Mouse (Mus musculus) neural tube, embryonic 12.5 days (tissue): ENCODE results near the gene Tubgcp5. TPM values are rescaled to one million over a fixed set of nuclear protein-coding genes. Genes with fewer than 3 reads are reported as not detected.
"Not testable (repeated sequence)": the region's sequence is repeated elsewhere in the genome, so short reads cannot be mapped to it uniquely, and the experiment has no call there.

Experiments used
- ATAC-seq: fragments of 200-750 bp; cut with Nextera tagmentation; 2 replicates; pipeline ENCODE4 v1.8.0; 2017; ENCODE audit warnings: low read depth, mild to moderate bottlenecking, moderate TSS enrichment, moderate library complexity; ENCODE audit not compliant: low FRiP score
- H3K27ac ChIP-seq: fragments of 300-500 bp; sonication (generic); 2 replicates; pipeline ENCODE4 v1.5.1; 2016
- H3K27me3 ChIP-seq: fragments of 300-500 bp; sonication (generic); replicated peaks from 2 replicates; pipeline ENCODE4 v1.6.1; 2016; ENCODE audit warnings: mild to moderate bottlenecking
- H3K36me3 ChIP-seq: fragments of 300-500 bp; sonication (generic); 2 replicates; pipeline ENCODE4 v1.6.1; 2016; ENCODE audit warnings: mild to moderate bottlenecking
- H3K4me1 ChIP-seq: fragments of 300-500 bp; sonication (generic); 2 replicates; pipeline ENCODE4 v1.6.1; 2016
- H3K4me2 ChIP-seq: fragments of 300-500 bp; sonication (generic); replicated peaks from 2 replicates; pipeline ENCODE4 v1.6.1; 2016; ENCODE audit warnings: mild to moderate bottlenecking
- H3K4me3 ChIP-seq: fragments of 300-500 bp; sonication (generic); 2 replicates; pipeline ENCODE4 v1.5.1; 2016
- H3K9ac ChIP-seq: fragments of 300-500 bp; sonication (generic); 2 replicates; pipeline ENCODE4 v1.6.1; 2016; ENCODE audit warnings: mild to moderate bottlenecking
- H3K9me3 ChIP-seq: fragments of 300-500 bp; sonication (generic); 2 replicates; pipeline ENCODE4 v1.6.1; 2016; ENCODE audit warnings: mild to moderate bottlenecking
- WGBS: fragments of 180-500 bp; shearing (Covaris S2); methylation state at CpG from one replicate; pipeline ENCODE4 v1.1.7; 2016; 5-methylcytosine and 5-hydroxymethylcytosine counted together
- polyA plus RNA-seq: library from polyadenylated mRNA; unstranded; fragments of >200 nt; fragmentation: Nextera tagmentation; extraction: Ambion mirVana; gene quantifications from 2 replicates; pipeline ENCODE4 v1.2.1, GENCODE M21; 2016

The Tubgcp5 gene
- polyA plus RNA-seq, result 36.8 and 44.6 TPM in 2 replicates

DNA sequence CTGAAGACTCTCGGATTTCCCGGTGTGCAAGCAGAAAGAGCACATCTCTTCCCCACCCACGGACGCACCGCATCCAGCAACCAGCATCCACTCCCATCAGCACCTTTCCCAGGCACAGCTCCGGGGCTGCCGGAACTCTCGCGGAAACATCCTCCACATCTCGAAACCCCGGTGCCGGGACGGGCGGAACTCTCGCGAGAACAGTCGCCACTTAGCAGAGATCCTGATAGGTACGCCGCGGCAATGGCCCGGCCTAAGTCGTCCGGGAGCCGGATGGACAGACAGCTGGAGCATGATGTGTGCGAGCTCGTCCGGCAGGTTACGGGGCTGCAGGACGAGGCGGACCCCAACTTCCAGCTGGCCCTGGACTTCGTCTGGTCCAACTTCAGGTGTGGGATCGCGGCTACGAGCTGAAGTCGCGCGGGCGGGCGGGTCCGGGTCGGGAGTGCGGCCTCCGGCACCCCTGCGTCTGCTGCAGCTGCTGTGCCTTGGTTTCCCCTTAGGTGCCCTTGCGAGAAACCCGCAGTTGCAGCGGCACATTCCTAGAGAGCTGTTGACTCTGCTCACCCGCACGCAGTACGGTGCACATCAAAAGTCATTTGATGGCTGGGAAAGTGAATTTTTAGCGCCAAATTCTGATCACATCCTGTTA, at the start of gene Tubgcp5:
Tubgcp5 (plus strand) TSS at position 203 of the 652 bp plus-strand sequence.
- no peaks in the 10 kb centered on the region for H3K27me3 ChIP-seq
- ATAC-seq, result peak; percentile 100
- H3K4me1 ChIP-seq, result peaks cover 7% of the 10 kb centered on the region
- under 1% methylated on average over 51 of the region's 51 CpGs for WGBS
- peak within 1 kb of the TSS; percentile 77 for H3K4me3 ChIP-seq
- H3K9me3 ChIP-seq, result no peaks in the 10 kb centered on the region
- H3K36me3 ChIP-seq, result peaks cover 20% of the 10 kb centered on the region
- peak within 1 kb of the TSS; percentile 72 for H3K4me2 ChIP-seq
- no peak within 1 kb of the TSS for H3K27ac ChIP-seq
- peak within 1 kb of the TSS; percentile 89 for H3K9ac ChIP-seq

GRCm38 (mm10) chr7:55744566-55745220, 49.3 kb upstream of the Tubgcp5 start:
- Histone ChIP-seq H3K4me1 (no peaks in the 10 kb centered on the region), H3K4me2 (no peak overlapping the region), H3K27ac (no peak overlapping the region), H3K4me3 (no peak overlapping the region), H3K27me3 (no peaks in the 10 kb centered on the region), H3K9me3 (no peaks in the 10 kb centered on the region), H3K36me3 (no peaks in the 10 kb centered on the region), H3K9ac (no peak overlapping the region)
- WGBS, result 39% methylated on average over 10 of the region's 10 CpGs
- no peak for ATAC-seq

DNA sequence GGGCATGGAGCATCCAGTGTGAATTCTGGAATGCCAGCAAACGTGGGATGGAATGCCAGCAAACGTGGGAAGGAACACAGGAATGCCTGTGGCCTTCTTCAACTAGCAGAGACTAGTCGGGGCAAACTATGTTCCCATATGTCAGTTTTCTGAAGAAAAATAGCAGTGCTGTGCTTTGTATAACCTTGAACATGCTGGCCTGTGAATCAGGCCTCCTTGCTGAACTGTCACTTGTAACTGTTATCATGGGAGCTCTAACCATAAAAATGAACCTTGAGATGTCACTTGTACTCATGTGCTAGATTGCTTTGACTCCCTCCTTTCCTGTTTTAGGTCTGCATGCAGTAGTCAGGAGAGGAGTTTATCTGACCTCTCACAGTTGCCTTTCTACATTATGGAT, 43.1 kb upstream of the Tubgcp5 start:
- Histone ChIP-seq H3K9me3 (no peaks in the 10 kb centered on the region), H3K9ac (no peak overlapping the region), H3K4me2 (no peak overlapping the region), H3K4me3 (no peak overlapping the region), H3K27me3 (no peaks in the 10 kb centered on the region), H3K36me3 (no peaks in the 10 kb centered on the region), H3K27ac (no peak overlapping the region), H3K4me1 (no peaks in the 10 kb centered on the region)
- 84% methylated on average over 3 of the region's 3 CpGs for WGBS
- ATAC-seq, result no peak

DNA sequence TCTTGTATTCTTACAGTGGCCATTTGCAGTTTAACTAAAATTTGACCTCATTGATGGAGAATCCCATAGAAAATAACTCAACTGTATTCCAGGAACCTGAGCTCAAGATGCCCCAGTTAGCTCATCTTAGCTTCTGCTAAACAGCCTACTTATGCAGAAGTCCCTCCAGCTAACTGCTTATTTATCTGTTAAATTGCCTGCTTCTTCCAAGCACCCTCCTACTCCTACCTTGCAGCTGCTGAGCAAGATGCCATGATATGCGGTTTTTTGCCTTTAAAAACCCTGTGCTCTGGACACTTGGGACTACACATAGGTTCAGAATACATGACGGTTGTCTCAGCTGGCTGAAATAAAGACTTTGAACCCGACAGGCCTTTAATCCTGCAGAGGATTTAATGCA, 34.6 kb upstream of the Tubgcp5 start:
- no peak for ATAC-seq
- WGBS, result 68% methylated on average over 3 of the region's 3 CpGs

GRCm38 (mm10) chr7:55767926-55768325, 26.0 kb upstream of the Tubgcp5 start, which contains the start of gene Siglech:
Gene Siglech, plus strand, starts transcription at chr7:55768178.
- Histone ChIP-seq H3K36me3 (no peaks in the 10 kb centered on the region), H3K9ac (no peak within 1 kb of the TSS), H3K4me2 (no peak within 1 kb of the TSS), H3K4me1 (no peaks in the 10 kb centered on the region), H3K27me3 (no peaks in the 10 kb centered on the region), H3K27ac (no peak within 1 kb of the TSS), H3K4me3 (no peak within 1 kb of the TSS), H3K9me3 (no peaks in the 10 kb centered on the region)
- WGBS, result 48% methylated on average over 3 of the region's 3 CpGs
- ATAC-seq, result no peak

More for the DNA sequence above, 34.6 kb upstream of the Tubgcp5 start:
- no peak overlapping the region for H3K4me2 ChIP-seq
- H3K4me1 ChIP-seq, result no peaks in the 10 kb centered on the region
- H3K9me3 ChIP-seq, result no peaks in the 10 kb centered on the region
- no peaks in the 10 kb centered on the region for H3K36me3 ChIP-seq
- H3K4me3 ChIP-seq, result no peak overlapping the region
- no peak overlapping the region for H3K9ac ChIP-seq
- H3K27me3 ChIP-seq, result no peaks in the 10 kb centered on the region
- no peak overlapping the region for H3K27ac ChIP-seq

DNA sequence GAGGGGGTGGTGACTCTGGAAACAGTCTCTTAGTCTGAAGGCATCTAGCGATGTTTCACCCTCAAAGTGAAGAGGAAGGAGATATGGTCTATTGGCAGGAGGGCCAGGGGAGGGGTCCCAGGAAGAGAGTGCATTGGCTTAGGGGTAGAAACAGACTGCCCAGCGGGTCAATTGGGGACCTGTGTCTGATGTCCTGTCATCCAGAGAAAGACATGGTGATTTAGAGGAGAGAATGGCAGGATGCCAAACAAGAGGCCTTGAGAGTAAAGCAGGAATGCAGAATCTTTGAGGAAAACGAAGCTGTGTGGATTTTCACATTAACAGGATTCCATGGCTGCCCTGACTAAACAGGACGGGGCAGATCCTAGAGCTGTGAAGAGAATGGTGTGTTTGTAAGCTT, 13.9 kb upstream of the Tubgcp5 start:
- H3K4me2 ChIP-seq, result no peak overlapping the region
- no peak overlapping the region for H3K9ac ChIP-seq
- no peaks in the 10 kb centered on the region for H3K27me3 ChIP-seq
- H3K36me3 ChIP-seq, result no peaks in the 10 kb centered on the region
- ATAC-seq, result no peak
- H3K4me3 ChIP-seq, result no peak overlapping the region
- H3K9me3 ChIP-seq, result no peaks in the 10 kb centered on the region
- 67% methylated on average over 4 of the region's 4 CpGs for WGBS
- H3K27ac ChIP-seq, result no peak overlapping the region
- no peaks in the 10 kb centered on the region for H3K4me1 ChIP-seq

- Histone ChIP-seq H3K4me1 (no peaks in the 10 kb centered on the region), H3K4me3 (no peak overlapping the region), H3K4me2 (no peak overlapping the region), H3K9me3 (no peaks in the 10 kb centered on the region), H3K27me3 (no peaks in the 10 kb centered on the region), H3K9ac (no peak overlapping the region), H3K27ac (no peak overlapping the region), H3K36me3 (no peaks in the 10 kb centered on the region)
- no peak for ATAC-seq
- 61% methylated on average over 3 of the region's 3 CpGs for WGBS
These were observed 11.5 kb upstream of the Tubgcp5 start for GRCm38 (mm10) chr7:55782493-55782892.

GRCm38 (mm10) chr7:55784580-55784979, 9.4 kb upstream of the Tubgcp5 start:
- Histone ChIP-seq H3K27ac (no peak overlapping the region), H3K9ac (no peak overlapping the region), H3K9me3 (no peaks in the 10 kb centered on the region), H3K4me3 (no peak overlapping the region), H3K4me1 (no peaks in the 10 kb centered on the region), H3K36me3 (no peaks in the 10 kb centered on the region), H3K4me2 (no peak overlapping the region), H3K27me3 (no peaks in the 10 kb centered on the region)
- ATAC-seq, result no peak
- WGBS, result 87% methylated on average over 3 of the region's 3 CpGs

DNA sequence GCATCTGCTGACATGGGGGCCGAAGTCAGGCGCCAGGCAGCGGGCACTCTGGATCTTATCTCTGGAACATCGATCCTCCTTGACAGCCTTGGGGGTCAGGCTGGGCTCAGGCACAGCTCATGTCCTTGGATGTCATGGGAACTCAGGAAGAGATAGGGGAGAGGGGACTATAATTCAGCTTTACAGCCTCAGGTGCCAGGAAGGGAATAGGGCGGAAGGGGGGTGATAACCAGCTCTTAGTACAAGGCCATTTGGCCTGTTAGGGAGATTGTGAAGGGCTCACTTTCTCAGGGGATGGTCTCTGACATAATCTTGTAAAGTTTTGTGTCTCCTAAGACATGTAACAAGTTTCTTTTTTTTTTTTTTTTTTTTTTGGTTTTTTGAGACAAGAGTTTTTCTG, 3.4 kb upstream of the Tubgcp5 start:
- not testable (repeated sequence) for ATAC-seq, H3K27me3 ChIP-seq, H3K9ac ChIP-seq, H3K4me3 ChIP-seq, H3K4me2 ChIP-seq, H3K27ac ChIP-seq, H3K36me3 ChIP-seq, H3K9me3 ChIP-seq, H3K4me1 ChIP-seq
- 84% methylated on average over 5 of the region's 5 CpGs for WGBS

DNA sequence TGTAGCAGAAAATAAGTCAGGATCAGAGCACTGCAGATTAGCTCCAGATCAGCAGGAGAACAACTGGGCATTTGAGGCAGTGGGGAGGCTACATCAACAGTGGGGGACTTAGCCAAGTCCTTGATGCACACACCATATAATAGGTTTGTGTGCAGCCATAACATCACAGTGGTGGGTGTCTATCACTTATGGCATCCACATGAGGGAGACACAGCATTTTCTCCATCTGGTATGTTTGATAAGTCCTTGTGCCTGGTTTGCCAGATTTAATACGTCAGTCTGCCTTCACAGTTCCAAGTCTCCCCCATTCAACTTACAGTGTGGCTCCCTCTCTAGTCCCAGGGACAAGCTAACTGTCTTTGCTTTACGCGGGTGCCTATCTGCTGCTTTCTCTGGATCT, 1.7 kb upstream of the Tubgcp5 start:
- ATAC-seq, result no peak
- H3K9ac ChIP-seq, result no peak overlapping the region

GRCm38 (mm10) chr7:55793236-55793951, 560 bp upstream of the Tubgcp5 start:
- peak overlapping the region; percentile 72 for H3K4me2 ChIP-seq
- peak overlapping the region; percentile 89 for H3K9ac ChIP-seq
- 37% methylated on average over 13 of the region's 13 CpGs for WGBS
- peak; percentile 34 for ATAC-seq
- H3K4me1 ChIP-seq, result peaks cover 7% of the 10 kb centered on the region
- H3K36me3 ChIP-seq, result peaks cover 19% of the 10 kb centered on the region
- peak overlapping the region; percentile 77 for H3K4me3 ChIP-seq
- H3K9me3 ChIP-seq, result no peaks in the 10 kb centered on the region
- no peak overlapping the region for H3K27ac ChIP-seq
- no peaks in the 10 kb centered on the region for H3K27me3 ChIP-seq

More for the DNA sequence above, 1.7 kb upstream of the Tubgcp5 start:
- no peaks in the 10 kb centered on the region for H3K9me3 ChIP-seq
- peaks cover 14% of the 10 kb centered on the region for H3K36me3 ChIP-seq
- H3K4me3 ChIP-seq, result no peak overlapping the region
- H3K4me2 ChIP-seq, result no peak overlapping the region
- peaks cover 7% of the 10 kb centered on the region for H3K4me1 ChIP-seq
- 82% methylated on average over 3 of the region's 3 CpGs for WGBS
- no peak overlapping the region for H3K27ac ChIP-seq
- H3K27me3 ChIP-seq, result no peaks in the 10 kb centered on the region

GRCm38 (mm10) chr7:55799981-55800380, 6.0 kb downstream of the Tubgcp5 start:
- Histone ChIP-seq H3K27ac (no peak overlapping the region), H3K4me2 (no peak overlapping the region), H3K27me3 (no peaks in the 10 kb centered on the region), H3K9ac (no peak overlapping the region), H3K36me3 (peaks cover 64% of the 10 kb centered on the region), H3K9me3 (no peaks in the 10 kb centered on the region), H3K4me1 (peaks cover 2% of the 10 kb centered on the region), H3K4me3 (no peak overlapping the region)
- ATAC-seq, result no peak
- WGBS, result 83% methylated on average over 3 of the region's 3 CpGs
